Mouse (Mus musculus) lung, postnatal 0 days (tissue): ENCODE measurements at regions not wholly inside any gene's neighbourhood (a gene's known extent, or its start where the extent isn't known, plus 50 kb on each side); places are given as distances from the start of the nearest gene placed in this dataset.

Experiments used
- CTCF ChIP-seq: IDR thresholded peaks from 2 replicates; pipeline ENCODE4 v1.5.1; 2016; ENCODE audit warnings: antibody characterized with exemption, mild to moderate bottlenecking
- EP300 ChIP-seq: IDR thresholded peaks from 2 replicates; pipeline ENCODE4 v1.6.1; 2016; ENCODE audit warnings: antibody characterized with exemption, mild to moderate bottlenecking, control low read depth

GRCm38 (mm10) chr3:38617989-38618388 is 133.3 kb upstream of the Ankrd50 start:
- TF ChIP-seq CTCF (no peak), EP300 (no peak)
